Mouse (Mus musculus): ENCODE measurements around the gene Akap13. TPM values are rescaled to one million over a fixed set of nuclear protein-coding genes. Genes with fewer than 3 reads are reported as not detected.

The Akap13 gene
- total RNA-seq, 4 experiments from 2014 or later, result 70.2 to 79.8 (median 75.9) TPM

DNA sequence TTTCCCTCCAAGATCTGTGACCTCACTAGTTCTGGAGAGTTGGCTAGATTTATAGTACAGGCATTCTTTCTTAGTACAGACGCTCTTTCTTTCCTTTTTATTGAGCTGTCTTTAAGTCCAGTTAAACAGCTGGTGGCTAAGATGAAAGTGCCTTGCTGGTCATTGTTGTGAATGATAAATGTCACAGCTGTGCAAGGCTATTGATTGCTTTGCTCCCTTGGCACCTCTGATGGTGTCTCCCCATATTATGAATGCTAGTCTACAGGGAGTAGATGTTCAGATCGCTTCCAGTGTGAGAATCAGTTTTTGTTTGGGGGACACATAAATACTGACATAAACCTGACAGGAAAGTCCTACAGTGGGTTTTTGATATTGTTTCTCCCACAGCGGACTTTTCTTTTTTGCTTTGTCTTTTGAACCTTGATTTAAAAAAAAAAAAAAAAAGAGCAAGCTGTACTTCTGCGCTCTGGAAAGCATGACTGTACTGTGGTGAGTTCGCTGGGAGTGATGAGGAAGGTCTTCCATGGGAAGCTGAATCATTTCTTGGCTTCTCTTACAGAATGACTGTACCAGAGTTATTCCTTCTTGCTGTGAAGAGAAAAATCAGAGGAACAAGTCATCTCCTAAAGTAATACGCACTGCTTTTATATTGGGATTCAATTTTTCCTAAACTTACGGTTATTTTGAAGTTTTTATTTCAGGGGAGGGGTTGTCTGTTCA, 178.6 kb downstream of the Akap13 start:
- no peak for DNase-seq (ENCODE audit: low spot score)

DNA sequence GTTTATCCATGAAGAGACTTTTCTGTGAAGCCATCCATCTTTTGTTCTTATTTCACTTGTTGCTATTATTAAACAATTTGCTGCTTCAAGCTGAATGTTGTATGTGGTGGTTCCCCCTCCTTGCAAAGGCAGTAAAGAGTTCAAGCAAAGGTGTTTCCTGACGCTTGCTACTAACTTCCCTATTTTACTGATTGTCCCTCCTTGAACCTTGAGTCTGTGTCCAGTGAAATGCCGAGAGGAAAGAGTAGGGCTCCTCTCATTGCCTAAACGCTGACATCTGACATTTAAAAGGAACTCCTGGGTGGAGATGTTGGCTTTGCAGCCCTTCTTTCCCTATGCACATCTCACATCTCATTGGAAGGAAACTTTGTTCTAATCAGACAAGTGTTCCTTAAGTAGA, 183.4 kb downstream of the Akap13 start:
- no peak for DNase-seq (ENCODE audit: low spot score)

- DNase-seq (ENCODE audit: low spot score), result peak; percentile 88
Observed at GRCm38 (mm10) chr7:75639541-75639940, 184.2 kb downstream of the Akap13 start.

- DNase-seq (ENCODE audit: low spot score), result no peak
Observed at GRCm38 (mm10) chr7:75640074-75640473, 184.7 kb downstream of the Akap13 start.

- DNase-seq (ENCODE audit: low spot score), result no peak
Observed at GRCm38 (mm10) chr7:75640671-75641070, 185.3 kb downstream of the Akap13 start.

DNA sequence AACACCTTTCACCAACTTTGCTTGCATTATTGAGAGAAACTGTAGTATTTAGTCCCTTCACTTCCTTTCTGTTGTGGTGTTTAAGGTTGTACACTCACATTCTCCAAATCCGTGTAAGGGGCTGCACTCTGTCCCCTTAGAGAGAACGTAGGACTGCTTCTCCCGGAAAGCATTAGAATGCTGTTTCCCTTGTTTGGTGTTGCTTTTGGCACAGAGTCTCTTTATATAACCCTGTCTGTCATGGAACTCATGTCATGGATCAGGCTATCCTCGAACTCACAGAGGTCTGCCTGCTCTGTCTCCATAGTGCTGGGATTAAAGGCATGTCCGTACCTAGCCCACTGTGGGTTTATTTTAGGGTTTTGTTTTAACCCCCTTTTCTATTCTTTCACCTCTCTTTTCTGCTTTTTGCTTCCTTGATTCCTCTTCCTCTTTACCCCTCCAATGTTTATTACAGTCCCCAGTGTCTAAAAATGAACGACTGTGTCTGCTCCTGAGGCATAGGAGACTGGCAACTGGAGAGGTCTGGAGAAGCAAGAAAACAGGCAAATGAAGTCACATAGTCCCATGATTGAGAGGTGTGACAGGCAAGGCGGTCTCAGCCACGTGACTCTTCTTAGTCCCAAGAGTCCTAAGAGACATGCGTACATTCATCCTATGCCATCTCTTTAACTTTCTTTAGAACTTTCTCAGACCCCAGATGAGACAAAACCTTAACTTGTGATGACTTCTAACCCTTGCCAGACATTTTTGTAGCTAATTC, 186.3 kb downstream of the Akap13 start:
- no peak for DNase-seq (ENCODE audit: low spot score)

DNA sequence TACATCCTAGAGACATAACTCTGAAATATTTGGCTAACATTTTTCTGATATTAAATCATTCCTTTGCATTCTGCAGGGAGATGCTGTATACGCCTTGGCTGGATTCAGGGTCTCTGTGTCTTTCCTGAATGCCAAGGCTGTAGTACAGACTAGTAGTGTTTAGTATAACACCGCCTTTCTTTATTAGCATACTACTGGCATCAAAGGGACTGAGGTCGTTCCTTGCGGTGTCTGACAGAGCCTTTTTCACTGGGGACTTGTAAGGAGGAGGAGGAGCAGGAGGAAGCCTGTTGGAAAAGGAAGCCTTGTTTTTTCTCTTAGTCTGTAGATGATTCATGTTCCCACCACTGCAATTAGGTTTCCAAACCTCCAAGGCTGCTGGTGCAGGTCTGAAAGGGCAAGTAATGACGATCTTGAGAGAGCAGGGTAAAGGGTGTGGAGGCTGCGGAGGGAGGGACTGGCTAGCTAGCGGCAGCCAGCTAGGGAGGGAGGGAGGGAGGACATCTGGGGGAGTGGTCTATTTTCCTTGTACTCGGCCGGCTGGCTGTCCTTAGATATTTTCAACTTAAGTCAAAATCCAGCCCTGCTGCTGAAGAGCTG, 186.9 kb downstream of the Akap13 start:
- DNase-seq (ENCODE audit: low spot score), result peak; percentile 77

DNA sequence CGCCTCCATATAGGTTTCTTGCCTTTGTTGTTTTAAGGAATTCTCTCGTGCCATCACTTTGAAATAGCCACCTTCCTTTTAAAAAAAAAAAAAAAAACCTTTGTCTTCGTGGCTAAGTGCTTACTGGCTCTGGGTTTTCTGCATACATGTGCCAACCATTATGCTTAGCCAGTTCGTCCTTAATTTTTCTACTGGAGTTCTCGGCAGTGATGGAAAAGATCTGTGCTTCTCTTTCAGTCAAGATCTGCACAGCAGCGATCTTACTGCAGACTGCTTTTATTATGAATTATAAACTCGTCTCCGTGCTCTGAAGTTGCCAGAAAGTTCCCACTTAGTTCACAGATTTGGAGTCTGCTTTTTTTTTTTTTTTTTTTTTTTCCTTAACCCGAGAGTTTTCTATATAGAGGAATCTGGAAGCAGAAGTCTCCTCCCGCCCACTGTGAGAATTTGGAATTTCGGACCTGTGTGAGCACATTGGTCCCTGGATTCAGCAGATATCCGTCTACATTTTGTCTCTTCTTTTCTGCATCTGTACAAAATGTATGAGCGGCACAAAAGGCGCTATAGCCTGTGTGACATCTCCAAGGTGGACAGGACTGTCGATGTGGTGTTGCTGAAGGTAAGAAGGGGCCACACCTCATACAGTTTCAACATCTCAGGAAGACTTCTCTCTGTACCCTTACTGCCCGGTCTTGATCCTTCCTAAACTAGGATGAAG, 187.7 kb downstream of the Akap13 start:
- DNase-seq (ENCODE audit: low spot score), result no peak

DNA sequence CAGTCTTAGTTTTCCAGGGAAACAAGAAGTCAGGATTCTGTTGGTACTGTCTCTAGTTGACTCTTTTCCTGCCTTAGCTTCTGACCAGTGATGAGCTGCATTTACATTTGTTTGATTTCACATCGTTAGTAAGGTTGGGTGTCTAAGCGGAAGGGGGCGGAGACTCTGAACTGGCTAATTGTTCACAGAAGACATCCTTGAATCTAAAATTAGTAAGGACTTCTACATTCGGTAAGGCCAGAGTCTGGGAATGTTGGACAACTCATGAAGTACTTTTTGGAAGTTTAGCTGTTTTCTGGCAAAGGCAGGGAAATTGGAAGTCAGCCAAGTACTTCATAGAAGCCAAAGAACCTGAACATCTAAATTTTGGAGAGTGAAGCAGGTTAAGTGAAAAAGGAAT, 188.7 kb downstream of the Akap13 start:
- DNase-seq (ENCODE audit: low spot score), result peak; percentile 71

DNA sequence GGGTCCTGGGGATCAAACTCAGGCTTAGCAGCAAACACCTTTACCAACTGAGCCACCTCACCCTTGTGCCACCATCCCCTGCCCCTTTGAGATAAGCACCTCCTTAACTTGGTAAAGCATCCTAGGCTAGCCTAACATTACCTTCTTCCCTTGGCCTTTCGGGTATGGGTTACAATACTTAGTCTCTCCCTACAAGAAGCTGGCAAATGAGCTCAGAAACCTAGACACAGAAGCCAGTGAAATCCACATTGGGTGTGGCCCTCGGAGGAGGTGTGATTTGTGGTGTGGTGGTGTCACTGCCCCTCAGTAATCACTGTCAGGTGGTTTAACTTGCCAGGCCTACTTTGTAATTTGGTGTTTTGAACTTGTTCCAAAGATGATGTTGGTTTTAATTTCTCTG, 189.3 kb downstream of the Akap13 start:
- DNase-seq (ENCODE audit: low spot score), result no peak

GRCm38 (mm10) chr7:75645156-75645933, 190.0 kb downstream of the Akap13 start:
- no peak for DNase-seq (ENCODE audit: low spot score)

DNA sequence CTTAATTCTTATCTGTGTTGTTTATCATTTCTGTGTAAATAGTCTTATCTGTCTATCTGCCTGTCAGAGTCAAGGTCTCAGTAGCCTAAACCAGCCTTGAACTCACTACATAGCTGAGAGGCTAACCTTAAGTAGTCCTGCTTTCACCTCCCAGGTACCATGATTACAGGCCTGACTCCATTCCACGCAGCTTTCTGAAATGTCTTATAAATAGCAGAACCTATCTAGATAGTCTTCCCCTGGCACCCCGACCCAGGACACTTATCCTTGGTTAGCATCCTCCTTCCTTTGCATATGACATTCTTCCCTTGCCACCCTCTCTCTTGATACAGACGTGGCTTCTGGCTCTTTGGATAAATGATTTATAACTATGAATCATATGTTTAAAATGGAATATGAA, 192.7 kb downstream of the Akap13 start:
- DNase-seq (ENCODE audit: low spot score), result no peak

DNA sequence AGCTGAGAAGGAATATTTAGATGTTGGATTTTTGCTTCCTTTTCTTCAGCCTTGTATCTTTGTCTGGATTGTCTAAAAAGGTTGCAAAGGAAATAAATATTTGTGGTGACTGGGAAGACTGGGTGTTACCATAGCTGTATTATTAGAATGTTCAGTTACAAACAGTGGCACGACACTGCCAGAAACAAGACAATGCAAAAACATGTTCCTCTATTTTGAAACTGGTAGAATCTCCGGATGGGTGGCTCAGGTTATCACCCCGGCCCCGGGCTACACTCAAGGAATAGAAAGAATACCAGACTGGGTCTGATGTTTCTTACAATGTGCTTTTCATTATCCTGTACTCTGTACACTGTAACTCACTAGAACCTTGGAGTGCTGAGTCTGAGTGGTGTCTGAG, 193.6 kb downstream of the Akap13 start:
- no peak for DNase-seq (ENCODE audit: low spot score)

GRCm38 (mm10) chr7:75649966-75650365, 194.6 kb downstream of the Akap13 start:
- DNase-seq (ENCODE audit: low spot score), result no peak

DNA sequence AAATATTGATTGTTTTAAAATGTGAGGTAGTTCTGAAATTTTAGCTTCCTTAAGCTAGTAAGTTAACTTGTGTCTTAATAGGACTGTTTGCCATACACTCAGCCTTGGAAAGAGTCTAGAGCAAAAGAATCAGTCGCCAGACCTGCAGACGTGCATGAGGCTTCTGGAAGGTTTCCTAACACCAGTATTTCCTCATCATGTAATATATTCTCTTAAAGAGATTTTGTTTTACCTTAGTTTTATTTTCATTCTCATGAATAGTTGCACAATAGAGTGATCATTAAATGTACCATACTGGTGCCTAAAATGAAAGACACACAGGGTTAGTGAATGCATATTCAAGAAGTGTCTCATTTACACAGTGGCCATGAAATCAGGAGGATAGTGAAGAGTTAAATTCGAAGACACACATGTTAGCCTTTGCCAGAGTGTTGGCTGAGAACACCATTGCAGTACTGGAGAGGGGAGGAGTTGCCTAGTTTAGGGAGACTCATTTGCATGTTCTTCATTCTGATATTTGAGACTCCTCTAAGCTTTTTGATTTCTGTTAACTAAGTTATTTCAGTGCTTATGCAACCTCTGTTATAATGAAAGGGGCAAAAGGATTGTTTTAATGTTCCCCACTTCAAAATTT, 198.5 kb downstream of the Akap13 start:
- no peak for DNase-seq (ENCODE audit: low spot score)

GRCm38 (mm10) chr7:75655180-75656074, 200.1 kb downstream of the Akap13 start:
- no peak for DNase-seq (ENCODE audit: low spot score)

DNA sequence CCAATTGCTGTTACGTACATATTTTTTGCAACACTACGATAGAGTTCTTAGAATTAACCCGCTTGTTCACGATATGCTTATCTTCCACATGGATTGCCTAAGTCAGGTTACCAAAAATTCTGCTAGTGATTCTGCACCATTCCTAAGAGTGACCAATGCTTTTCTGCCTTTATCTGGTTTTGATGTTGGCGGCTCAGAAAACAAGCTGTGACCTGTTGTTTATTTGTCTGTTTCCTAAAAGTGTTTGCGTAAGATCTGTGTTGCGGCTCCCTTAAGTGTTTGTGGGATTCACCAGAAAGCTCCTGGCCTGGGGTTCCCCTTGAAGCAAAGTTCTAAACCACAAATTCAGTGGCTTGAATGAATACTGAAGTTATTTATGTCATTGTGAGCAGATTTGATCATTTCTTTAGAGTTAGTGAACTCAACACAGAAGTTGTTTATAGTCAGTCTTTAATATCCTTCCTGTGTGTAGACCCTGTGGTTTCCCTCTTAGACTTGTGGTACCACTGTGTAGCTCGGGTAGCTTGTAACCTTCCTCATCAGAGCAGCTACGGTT, 201.0 kb downstream of the Akap13 start:
- no peak for DNase-seq (ENCODE audit: low spot score)

DNA sequence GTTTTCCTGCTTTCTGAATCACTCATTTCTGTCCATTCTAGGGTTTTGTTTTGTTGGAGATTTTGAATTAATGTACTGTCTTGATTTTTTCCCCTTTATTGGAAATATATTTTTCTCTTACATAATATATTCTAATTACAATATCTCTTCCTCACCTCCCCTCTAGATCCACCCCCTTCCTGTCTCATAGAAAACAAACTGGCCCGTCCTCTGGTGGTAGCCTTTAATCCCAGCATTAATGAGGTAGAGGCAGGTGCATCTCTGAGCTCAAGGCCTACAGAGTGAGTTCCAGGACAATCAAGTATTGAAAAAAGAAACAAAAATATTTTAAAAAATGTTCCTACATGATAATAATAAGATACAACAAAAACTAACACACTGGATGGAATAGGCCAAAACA, 201.6 kb downstream of the Akap13 start:
- no peak for DNase-seq (ENCODE audit: low spot score)

GRCm38 (mm10) chr7:75664455-75664854, 209.1 kb downstream of the Akap13 start:
- DNase-seq (ENCODE audit: low spot score), result no peak

DNA sequence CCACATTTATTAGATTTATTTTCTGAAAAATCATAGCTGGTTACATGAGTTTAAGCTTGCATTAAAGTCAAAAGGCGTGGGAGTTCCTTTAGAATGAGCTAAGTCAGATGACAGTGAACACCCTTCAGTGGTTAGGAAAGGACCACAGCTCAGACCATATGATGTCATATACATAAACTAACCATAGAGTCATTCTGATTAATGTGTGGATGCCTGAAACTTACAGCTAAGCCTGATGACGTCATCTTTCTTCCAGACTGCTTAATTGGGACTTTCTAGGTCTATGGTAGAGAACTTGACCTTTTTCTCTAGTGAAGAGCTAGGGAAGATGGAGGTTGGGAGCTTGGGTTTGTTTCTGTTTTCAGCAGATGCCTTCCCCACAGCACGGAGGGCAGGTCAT, 211.6 kb downstream of the Akap13 start:
- DNase-seq (ENCODE audit: low spot score), result no peak

Data from heart, adult 8-10 months (tissue).